Mouse (Mus musculus): ENCODE data around the gene Tnnt1.
A peak's percentile ranks its signal among the peaks of the same experiment; 100 is the strongest.

Gene Tnnt1

DNA sequence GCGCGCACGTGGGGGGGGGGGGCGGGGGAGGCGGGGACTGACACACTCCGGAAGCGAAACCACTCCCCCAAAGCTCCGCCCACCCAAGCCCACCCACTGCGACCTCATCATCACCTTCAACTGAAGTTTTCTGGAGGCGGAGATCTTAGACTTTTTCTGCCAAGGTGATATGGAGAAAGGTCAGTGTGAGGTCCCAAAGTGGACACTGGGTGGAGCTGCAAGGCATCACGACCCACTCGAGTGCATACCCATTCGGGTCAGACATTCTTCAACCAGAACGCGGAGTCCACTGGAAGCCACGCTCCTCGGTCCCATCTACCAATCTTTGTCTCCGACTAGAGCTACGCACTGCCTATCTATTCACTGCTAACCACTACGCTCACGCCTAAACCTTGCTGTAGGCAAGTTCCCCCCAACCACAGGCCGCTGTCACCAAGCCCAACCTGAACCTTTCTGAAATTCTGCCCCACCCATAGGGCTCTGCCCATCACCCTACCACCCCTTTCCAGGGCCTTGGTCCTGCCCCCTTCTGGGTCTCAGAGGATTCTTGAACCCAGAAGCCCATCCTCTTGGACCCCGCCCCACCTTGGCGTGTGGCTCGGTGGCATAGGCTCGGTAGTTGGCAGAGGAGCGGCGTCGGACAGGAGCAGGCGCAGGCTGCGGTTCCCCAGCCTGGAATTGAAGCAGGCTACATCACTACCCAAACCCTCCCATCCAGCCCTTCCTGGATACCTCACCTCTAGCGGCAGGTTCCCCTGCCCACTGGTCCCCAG lies 5.2 kb upstream of the Tnnt1 start:
- no peak for DNase-seq (ENCODE audit: low spot score in 2 of 2)

GRCm38 (mm10) chr7:4518487-4518886 lies 2.3 kb upstream of the Tnnt1 start:
- no peak for DNase-seq (ENCODE audit: low spot score in 2 of 2)

GRCm38 (mm10) chr7:4515853-4516252 lies 329 bp downstream of the Tnnt1 start:
- DNase-seq (ENCODE audit: low spot score in 2 of 2): no peak

DNA sequence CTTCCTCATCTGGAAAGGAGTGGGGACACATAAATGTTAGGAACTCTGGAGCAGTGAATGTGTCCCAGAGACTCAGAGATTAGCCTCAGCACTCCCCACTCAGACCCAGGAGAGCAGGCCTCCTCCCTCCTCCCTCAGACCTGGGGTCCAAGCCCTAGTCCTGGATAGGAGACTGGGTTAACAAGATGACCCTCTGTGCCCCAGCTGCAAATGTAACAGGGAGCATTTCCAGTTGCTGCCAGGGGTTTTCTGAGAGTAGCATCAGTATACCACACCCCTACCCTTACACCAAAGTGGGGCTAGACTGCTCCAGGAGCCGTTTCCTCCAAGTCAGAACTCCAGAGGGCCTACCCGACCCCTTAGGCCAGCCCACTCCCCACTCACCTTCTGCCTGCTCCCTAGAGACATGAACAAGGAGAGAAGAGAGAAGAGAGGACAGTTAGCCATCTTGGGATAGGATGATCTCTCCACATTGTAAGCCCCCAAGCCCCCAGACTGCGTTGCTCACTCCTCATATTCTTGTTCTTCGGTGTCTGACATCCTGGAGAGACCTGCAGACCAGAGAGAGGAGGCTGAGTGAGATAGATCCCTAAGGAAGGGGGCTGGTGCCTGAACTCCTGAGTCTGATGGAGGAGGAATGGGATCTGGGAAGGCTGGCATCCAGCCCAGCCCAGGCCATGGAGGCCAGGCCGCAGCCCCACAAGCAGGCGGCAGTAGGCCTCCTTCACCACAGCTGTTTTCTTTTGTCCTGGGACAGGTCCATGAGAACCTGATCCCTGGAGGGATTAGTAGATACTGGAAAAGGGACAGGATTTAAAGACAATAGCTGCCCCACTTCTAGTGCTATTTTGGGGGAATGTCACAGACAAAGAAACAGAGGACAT lies 2.1 kb downstream of the Tnnt1 start:
- DNase-seq (ENCODE audit: low spot score in 2 of 2): no peak

GRCm38 (mm10) chr7:4513236-4513635 lies 2.9 kb downstream of the Tnnt1 start:
- DNase-seq (ENCODE audit: low spot score in 2 of 2): no peak

DNA sequence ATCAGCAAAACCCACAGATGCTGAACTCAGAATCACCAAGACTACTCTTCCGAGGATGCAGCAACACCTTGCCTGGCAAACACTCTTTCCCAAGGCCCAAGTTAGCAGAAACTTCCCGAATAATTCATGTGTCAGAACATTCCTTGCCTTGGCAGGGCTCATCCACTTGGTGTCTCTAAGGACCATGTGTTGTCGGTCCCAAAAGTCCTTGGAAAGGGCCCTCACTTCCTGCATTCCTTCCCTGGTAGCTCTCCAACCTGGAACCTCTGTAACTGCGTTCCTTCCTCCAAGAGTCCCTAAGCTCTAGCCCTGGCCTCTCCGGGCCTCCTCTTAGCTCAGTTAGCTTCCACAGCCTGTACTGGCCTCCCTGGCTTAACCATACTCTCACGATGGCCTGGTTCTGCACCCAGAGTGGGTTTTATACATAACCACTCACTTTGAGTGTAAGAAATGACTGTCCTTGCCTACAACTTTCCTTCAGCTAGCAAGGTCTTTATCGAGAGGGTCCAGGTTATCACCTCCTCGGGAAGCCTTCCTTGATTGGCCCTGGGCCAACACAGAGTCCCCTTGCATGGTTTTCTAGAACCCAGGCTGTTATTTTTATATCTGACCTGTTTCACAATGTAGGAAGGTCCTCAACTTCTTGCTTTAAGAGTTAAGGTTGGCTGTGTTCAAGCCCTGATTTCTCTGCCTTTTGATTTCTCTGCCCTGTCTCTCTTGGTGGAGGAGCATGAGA lies 4.5 kb downstream of the Tnnt1 start:
- DNase-seq (ENCODE audit: low spot score in 2 of 2): no peak

DNA sequence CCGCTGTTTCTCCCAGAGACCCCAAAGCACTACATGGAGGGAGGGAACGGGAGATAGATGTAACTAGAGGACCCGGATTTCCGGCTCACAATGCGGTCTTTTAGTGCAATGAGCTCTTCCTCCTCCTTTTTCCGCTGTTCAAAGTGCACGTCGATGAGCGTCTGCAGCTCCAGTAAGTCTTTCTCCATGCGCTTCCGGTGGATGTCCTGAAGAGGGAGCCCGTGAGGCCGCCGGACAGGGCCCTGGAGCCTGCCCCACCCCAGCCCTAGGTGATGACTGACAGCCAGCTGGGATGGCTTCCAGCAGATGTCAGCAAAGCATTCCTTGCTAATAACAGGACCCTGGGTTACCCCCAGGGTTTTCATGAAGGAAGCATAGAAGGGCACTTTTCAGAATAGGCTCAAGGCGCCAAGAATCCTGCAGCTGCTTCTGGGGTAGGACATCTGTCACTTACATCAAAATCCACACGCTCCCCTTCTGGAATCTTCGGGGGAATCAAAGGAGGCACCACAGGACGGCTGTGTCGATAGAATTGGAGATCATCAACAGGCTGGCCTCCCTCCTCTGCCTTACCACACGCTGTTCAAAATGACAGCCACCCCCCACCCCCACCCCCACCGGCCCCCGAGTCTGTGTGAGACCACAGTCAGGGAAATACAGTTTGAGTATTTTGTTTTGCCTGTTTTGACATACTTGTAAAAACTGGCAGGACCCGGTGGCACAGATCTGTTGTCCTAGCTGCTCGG lies 6.1 kb downstream of the Tnnt1 start:
- DNase-seq (ENCODE audit: low spot score in 2 of 2): peak in 1 of 2 experiments; percentile 63

- no peak for DNase-seq (ENCODE audit: low spot score in 2 of 2)
These were observed 7.5 kb downstream of the Tnnt1 start for GRCm38 (mm10) chr7:4508739-4509116.

DNA sequence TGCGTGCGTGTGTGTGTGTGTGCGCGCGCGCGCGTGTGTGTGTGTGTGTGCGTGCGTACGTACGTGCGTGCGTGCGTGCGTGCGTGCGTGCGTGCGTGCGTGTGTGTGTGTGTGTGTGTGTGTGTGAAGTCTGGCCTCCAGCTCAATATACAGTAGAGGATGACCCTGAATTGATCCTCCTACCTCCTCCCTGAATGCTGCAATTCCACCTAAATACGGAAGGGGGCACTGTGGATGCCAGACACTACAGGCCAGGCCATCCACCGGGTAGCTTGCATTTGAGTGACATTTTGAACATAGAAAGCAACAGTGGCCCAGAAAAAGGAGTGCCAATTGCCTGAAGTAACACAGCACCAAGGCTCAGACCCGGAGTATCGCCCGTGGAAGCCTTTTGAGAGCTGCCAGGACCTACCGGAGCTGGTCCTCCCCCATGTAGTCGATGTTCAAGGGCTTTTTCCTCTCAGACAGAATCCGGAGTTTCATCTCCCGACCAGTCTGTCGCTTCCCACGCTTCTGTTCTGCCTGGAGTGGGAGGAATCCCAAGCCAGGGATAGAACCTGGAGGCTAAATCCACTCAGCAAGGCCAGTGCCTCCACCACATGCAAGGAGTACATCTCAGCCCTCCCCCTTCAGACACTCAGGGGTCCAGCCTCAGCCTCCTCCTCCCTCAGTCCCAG lies 8.0 kb downstream of the Tnnt1 start:
- DNase-seq (ENCODE audit: low spot score in 2 of 2): no peak

DNA sequence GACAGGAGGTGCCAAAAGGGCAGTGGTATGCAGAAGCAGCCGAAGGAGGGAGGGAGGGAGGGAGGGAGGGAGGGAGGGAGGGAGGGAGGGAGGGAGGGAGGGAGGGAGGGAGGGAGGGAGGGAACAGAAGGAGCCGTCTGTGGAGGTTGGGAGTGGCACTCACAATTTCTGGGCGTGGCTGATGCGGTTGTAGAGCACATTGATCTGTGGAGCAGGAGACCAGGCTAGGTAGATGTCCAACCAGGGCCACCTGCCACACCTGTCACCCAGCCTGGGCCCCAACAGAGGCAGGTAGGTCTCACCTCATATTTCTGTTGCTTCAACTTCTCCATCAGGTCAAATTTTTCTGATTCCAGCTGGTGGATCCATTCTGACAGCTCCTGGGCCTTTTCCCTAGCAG lies 9.0 kb downstream of the Tnnt1 start:
- DNase-seq (ENCODE audit: low spot score in 2 of 2): no peak

DNA sequence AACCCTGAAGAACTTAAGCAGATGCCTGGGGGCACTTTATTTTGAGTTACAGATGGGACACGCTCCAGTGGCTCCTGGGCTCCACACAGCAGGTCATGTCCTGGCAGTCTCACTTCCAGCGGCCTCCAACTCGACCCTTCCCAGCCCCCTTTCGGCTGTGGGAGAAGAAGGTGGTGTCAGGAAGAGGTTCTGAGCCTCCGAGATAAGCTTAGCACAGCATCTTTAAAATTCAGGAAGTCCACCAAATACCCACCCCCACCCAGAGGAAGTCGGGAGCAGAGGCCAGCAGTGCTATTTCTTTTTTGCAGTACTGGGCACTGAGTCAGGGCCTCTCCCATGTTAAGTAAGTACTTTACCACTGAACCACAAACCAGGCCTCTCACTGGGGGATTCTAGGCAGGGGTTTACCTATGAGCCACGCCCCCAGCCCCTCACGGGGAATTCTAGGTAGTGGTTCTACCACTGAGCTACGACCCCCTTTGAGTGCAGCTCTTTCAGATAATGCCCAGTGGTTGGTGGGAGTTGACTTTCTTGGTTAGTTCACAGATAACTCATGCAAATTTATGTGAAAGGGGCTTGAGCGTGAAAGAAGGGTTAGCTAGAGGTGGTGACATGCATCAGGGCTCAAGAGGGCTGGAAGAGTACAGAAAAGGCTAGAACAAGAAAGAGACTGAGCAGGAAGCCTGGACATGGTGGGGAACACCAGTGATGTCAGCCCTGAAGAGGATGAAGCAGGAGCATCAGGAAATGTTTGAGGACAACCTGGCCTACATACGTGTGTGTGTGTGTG lies 11.3 kb downstream of the Tnnt1 start:
- no peak for DNase-seq (ENCODE audit: low spot score in 2 of 2)

- no peak for DNase-seq (ENCODE audit: low spot score in 2 of 2)
These were observed 12.3 kb downstream of the Tnnt1 start for GRCm38 (mm10) chr7:4503858-4504257.

DNA sequence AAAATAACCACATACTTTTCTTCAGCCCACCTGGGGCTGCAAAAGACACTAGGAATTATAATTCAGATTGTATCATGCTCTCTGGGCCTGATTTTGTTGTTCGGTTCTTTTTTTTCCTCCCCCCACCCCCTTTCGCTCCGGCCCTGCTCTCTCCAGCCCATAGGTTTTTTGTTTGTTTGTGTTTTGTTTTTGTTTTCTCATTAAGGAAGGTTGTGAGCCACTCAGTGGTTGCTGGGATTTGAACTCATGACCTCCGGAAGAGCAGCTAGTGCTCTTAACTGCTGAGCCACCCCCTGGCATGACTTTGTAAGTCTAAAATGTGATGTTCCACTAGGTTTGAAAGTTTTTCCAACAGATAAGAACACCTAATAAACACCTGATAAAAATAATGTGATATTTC lies 13.1 kb downstream of the Tnnt1 start:
- no peak for DNase-seq (ENCODE audit: low spot score in 2 of 2)

DNA sequence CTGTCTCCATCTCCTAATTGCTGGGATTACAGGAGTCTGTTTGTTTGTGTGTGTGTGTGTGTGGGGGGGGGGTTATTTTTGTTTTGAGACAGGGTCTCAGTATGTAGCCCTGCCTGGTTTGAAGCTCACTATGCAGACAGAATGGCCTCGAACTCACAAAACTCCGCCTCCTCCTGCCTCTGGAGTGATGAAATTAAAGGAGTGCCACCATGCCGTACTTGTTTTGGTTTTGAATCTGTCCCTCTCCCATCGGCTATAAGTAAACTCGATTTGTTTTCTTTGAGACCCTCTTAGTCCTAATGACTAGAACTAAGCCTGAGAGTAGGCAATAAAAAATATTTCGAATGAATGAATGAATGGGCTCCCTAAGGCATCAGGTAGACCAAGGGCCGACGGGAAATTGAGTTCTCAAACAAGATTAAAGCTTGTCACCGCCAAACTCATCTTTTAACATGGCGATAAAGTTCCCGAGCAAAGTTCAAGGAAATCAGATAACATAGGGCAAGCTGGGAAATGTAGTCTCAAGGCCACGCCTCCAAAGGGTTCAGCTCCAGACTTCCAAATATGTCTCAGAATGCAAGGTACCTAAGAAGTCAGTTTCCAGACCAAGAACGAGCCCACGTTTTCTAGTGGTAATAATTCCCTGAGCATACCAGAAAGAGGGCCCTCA lies 13.6 kb downstream of the Tnnt1 start:
- no peak for DNase-seq (ENCODE audit: low spot score in 2 of 2)

DNA sequence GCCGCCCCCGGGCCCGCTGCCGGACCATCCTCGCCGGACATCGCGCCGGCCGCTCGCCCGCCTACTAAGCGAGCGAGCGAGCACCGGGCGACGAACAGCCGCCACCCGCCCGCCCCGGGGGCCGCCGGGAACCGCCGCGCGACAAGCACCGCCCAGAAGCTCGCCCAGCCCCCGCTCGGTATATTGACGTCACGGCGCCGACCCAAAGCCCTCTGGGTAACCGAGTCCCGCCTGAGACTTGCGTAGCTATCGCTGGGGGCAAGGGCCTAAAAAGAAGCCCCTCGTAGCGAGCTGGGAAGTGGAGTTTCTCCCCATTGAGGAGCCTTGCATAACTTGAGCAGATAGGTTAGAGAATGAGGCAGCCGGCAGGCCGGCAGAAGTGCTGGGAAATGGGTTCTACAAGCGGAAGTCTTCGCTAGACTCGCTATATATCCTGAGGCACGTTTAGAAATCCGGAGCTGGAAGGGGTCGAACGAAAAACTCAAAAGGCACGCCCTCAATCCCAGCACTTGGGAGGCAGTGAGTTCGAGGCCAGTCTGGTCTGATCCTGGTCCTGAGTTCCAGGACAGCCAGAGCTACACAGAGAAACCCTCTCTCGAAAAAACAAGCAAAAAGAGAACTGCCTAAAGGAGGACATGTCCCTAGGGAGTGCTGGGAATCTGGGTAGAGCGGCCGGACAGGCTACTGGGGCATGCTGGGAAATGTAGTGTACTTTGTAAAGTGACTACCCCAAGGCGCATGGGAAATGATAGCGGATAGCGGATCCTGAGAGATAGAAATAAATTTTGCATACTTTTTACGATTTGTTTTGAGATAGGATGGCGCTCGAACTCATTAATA lies 14.4 kb downstream of the Tnnt1 start, which contains the start of gene Ppp1r12c:
Ppp1r12c (minus strand) TSS at position 123 of the 840 bp plus-strand sequence.
- DNase-seq (ENCODE audit: low spot score in 2 of 2): peak; percentile 90 to 96

GRCm38 (mm10) chr7:4500892-4501471 lies 15.2 kb downstream of the Tnnt1 start:
- peak; percentile 43 to 61 for DNase-seq (ENCODE audit: low spot score in 2 of 2)

DNA sequence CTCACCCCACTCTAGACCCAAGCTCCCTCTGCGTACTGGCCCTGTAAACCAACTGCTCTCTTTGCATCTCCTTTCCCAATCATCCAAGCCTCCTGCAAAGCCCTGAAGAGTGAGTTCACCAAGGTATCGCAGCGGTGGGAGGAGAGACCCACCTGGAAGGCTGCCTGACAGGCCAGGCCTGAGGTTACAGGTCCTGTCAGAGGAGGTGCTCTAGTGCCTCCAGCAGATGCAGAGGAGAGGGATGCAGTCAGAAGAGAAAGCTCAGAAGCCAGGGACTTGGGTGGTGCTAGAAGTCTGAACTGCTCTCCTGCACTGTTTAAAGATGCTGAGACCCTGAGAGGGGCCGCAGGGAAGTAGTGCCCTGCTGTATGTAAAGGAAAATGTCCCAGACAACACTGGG lies 17.1 kb downstream of the Tnnt1 start:
- DNase-seq (ENCODE audit: low spot score in 2 of 2): no peak

DNA sequence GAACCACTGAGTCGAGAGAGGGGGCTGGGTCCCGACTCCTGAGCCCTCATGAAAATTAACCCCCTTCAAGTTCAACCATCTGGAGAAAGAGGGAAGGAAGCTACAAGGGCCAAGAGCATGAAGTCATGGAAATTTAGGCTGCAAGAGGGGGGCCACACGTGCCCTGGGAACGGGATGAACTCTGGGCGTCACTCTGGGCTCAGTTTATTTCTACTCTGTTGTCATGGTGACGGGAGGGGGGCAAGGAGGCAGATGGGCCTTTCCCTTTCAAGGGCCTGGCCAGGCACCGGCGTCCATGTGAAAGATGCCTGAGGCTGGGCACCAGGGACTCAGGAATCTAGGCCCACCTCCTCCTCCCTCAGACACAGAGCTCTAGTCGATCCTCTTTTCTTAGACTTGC lies 17.9 kb downstream of the Tnnt1 start:
- DNase-seq (ENCODE audit: low spot score in 2 of 2): peak; percentile 43 to 60

Data from frontal cortex, postnatal 10 days (tissue).